Mouse (Mus musculus) limb, embryonic 13.5 days (tissue): ENCODE data around the gene Lpin1. TPM values are rescaled to one million over a fixed set of nuclear protein-coding genes. Genes with fewer than 3 reads are reported as not detected.

ENCODE experiments used
- ATAC-seq: fragments of 200-750 bp; cut with Nextera tagmentation; 2 replicates; pipeline ENCODE4 v1.8.0; 2017; ENCODE audit warnings: low read depth, moderate number of reproducible peaks, moderate TSS enrichment; ENCODE audit not compliant: low FRiP score
- H3K27ac ChIP-seq: fragments of 300-500 bp; sonication (generic); 2 replicates; pipeline ENCODE4 v1.5.1; 2015; ENCODE audit warnings: inconsistent platforms, mild to moderate bottlenecking, moderate library complexity
- H3K27me3 ChIP-seq: fragments of 300-500 bp; sonication (generic); 2 replicates; pipeline ENCODE4 v1.6.1; 2015; ENCODE audit warnings: mild to moderate bottlenecking, inconsistent platforms
- H3K36me3 ChIP-seq: fragments of 300-500 bp; sonication (generic); 2 replicates; pipeline ENCODE4 v1.6.1; 2015; ENCODE audit warnings: inconsistent platforms, mild to moderate bottlenecking, moderate library complexity
- H3K4me1 ChIP-seq: fragments of 300-500 bp; sonication (generic); 2 replicates; pipeline ENCODE4 v1.6.1; 2015; ENCODE audit warnings: inconsistent platforms
- H3K4me2 ChIP-seq: fragments of 300-500 bp; sonication (generic); replicated peaks from 2 replicates; pipeline ENCODE4 v1.6.1; 2015; ENCODE audit warnings: inconsistent platforms, mild to moderate bottlenecking, moderate library complexity
- H3K4me3 ChIP-seq: fragments of 300-500 bp; sonication (generic); 2 replicates; pipeline ENCODE4 v1.5.1; 2015; ENCODE audit warnings: moderate library complexity, mild to moderate bottlenecking, inconsistent platforms
- H3K9ac ChIP-seq: fragments of 300-500 bp; sonication (generic); 2 replicates; pipeline ENCODE4 v1.6.1; 2015; ENCODE audit warnings: mild to moderate bottlenecking, inconsistent platforms
- H3K9me3 ChIP-seq: fragments of 300-500 bp; sonication (generic); 2 replicates; pipeline ENCODE4 v1.6.1; 2016; ENCODE audit warnings: inconsistent platforms
- WGBS: fragments of 180-500 bp; shearing (Covaris S2); methylation state at CpG from one replicate; pipeline ENCODE4 v1.1.7; 2015; 5-methylcytosine and 5-hydroxymethylcytosine counted together
- polyA plus RNA-seq: library from polyadenylated mRNA; unstranded; fragments of >200 nt; fragmentation: Nextera tagmentation; extraction: Ambion mirVana; gene quantifications from 2 replicates; pipeline ENCODE4 v1.2.1, GENCODE M21; 2015

The Lpin1 gene
- polyA plus RNA-seq, 1 experiment from 2014 or later, result 6.4 TPM

- peak; percentile 70 for ATAC-seq
- Histone ChIP-seq H3K4me3 (no peak overlapping the region), H3K4me1 (peaks cover 20% of the 10 kb centered on the region), H3K36me3 (peaks cover 7% of the 10 kb centered on the region; the same call in 1 of the 2 replicates), H3K27ac (peak overlapping the region; percentile 52; the same call in 1 of the 2 replicates), H3K27me3 (no peaks in the 10 kb centered on the region), H3K4me2 (peak overlapping the region; percentile 7), H3K9ac (peak overlapping the region; percentile 25; the same call in 1 of the 2 replicates), H3K9me3 (no peaks in the 10 kb centered on the region)
- WGBS, result 39% methylated on average over 7 of the region's 7 CpGs
Measured at GRCm38 (mm10) chr12:16532860-16533230, 77.9 kb downstream of the Lpin1 start.

GRCm38 (mm10) chr12:16531956-16532859 is 78.6 kb downstream of the Lpin1 start:
- Histone ChIP-seq H3K4me3 (no peak overlapping the region), H3K27me3 (no peaks in the 10 kb centered on the region), H3K36me3 (0 out of 2 replicates have a peak, but pooled peaks cover 4% of the 10 kb centered on the region), H3K9me3 (no peaks in the 10 kb centered on the region), H3K27ac (peak overlapping the region; percentile 52; the same call in 1 of the 2 replicates), H3K9ac (no peak overlapping the region; the same call in 1 of the 2 replicates), H3K4me2 (peak overlapping the region; percentile 7), H3K4me1 (peaks cover 20% of the 10 kb centered on the region)
- ATAC-seq, result no peak
- 67% methylated on average over 15 of the region's 15 CpGs for WGBS

GRCm38 (mm10) chr12:16528650-16529049 is 82.1 kb downstream of the Lpin1 start:
- H3K27me3 ChIP-seq, result no peaks in the 10 kb centered on the region
- ATAC-seq, result no peak
- 87% methylated on average over 7 of the region's 7 CpGs for WGBS
- H3K4me2 ChIP-seq, result no peak overlapping the region
- H3K9ac ChIP-seq, result no peak overlapping the region
- H3K9me3 ChIP-seq, result peaks cover 7% of the 10 kb centered on the region; the same call in 1 of the 2 replicates
- no peak overlapping the region for H3K27ac ChIP-seq
- H3K4me1 ChIP-seq, result peaks cover 17% of the 10 kb centered on the region
- no peak overlapping the region for H3K4me3 ChIP-seq
- no peaks in the 10 kb centered on the region for H3K36me3 ChIP-seq

- Histone ChIP-seq H3K9me3 (peaks cover 7% of the 10 kb centered on the region; the same call in 1 of the 2 replicates), H3K4me3 (no peak overlapping the region), H3K9ac (no peak overlapping the region), H3K27ac (no peak overlapping the region), H3K27me3 (no peaks in the 10 kb centered on the region), H3K36me3 (no peaks in the 10 kb centered on the region), H3K4me2 (no peak overlapping the region), H3K4me1 (peaks cover 10% of the 10 kb centered on the region)
- 79% methylated on average over 3 of the region's 3 CpGs for WGBS
- ATAC-seq, result no peak
Measured at GRCm38 (mm10) chr12:16527941-16528340, 82.8 kb downstream of the Lpin1 start.

- Histone ChIP-seq H3K4me2 (no peak overlapping the region), H3K9me3 (peaks cover 7% of the 10 kb centered on the region; the same call in 1 of the 2 replicates), H3K4me3 (no peak overlapping the region), H3K27me3 (no peaks in the 10 kb centered on the region), H3K36me3 (no peaks in the 10 kb centered on the region), H3K9ac (no peak overlapping the region), H3K4me1 (no peaks in the 10 kb centered on the region), H3K27ac (no peak overlapping the region)
- WGBS, result 86% methylated on average over 5 of the region's 5 CpGs
- ATAC-seq, result no peak
Measured at GRCm38 (mm10) chr12:16526862-16527261, 83.9 kb downstream of the Lpin1 start.

- Histone ChIP-seq H3K4me3 (no peak overlapping the region), H3K4me1 (no peaks in the 10 kb centered on the region), H3K4me2 (no peak overlapping the region), H3K27ac (no peak overlapping the region), H3K9ac (no peak overlapping the region), H3K36me3 (no peaks in the 10 kb centered on the region), H3K27me3 (no peaks in the 10 kb centered on the region), H3K9me3 (peaks cover 7% of the 10 kb centered on the region; the same call in 1 of the 2 replicates)
- WGBS, result 93% methylated on average over 2 of the region's 2 CpGs
- ATAC-seq, result no peak
Measured at GRCm38 (mm10) chr12:16526134-16526533, 84.6 kb downstream of the Lpin1 start.

GRCm38 (mm10) chr12:16515183-16515582 is 95.6 kb downstream of the Lpin1 start:
- Histone ChIP-seq H3K27me3 (peaks cover 6% of the 10 kb centered on the region; the same call in 1 of the 2 replicates), H3K4me1 (no peaks in the 10 kb centered on the region), H3K4me3 (no peak overlapping the region), H3K9ac (no peak overlapping the region), H3K27ac (no peak overlapping the region), H3K4me2 (no peak overlapping the region), H3K36me3 (no peaks in the 10 kb centered on the region), H3K9me3 (no peaks in the 10 kb centered on the region)
- no peak for ATAC-seq
- WGBS, result 86% methylated on average over 9 of the region's 9 CpGs

- no peak for ATAC-seq
- WGBS, result 91% methylated on average over 1 of the region's 1 CpGs
- no peak overlapping the region for H3K27ac ChIP-seq
- peaks cover 6% of the 10 kb centered on the region; the same call in 1 of the 2 replicates for H3K27me3 ChIP-seq
- no peak overlapping the region for H3K4me3 ChIP-seq
- H3K9ac ChIP-seq, result no peak overlapping the region
- H3K4me1 ChIP-seq, result peaks cover 9% of the 10 kb centered on the region; the same call in 1 of the 2 replicates
- no peak overlapping the region for H3K4me2 ChIP-seq
- no peaks in the 10 kb centered on the region for H3K36me3 ChIP-seq
- H3K9me3 ChIP-seq, result no peaks in the 10 kb centered on the region
Measured at GRCm38 (mm10) chr12:16512991-16513390, 97.8 kb downstream of the Lpin1 start.

GRCm38 (mm10) chr12:16509122-16509752 is 101.5 kb downstream of the Lpin1 start:
- 20% methylated on average over 13 of the region's 13 CpGs for WGBS
- peaks cover 6% of the 10 kb centered on the region; the same call in 1 of the 2 replicates for H3K27me3 ChIP-seq
- peak; percentile 54; the same call in 1 of the 2 replicates for ATAC-seq
- H3K27ac ChIP-seq, result no peak overlapping the region
- no peaks in the 10 kb centered on the region for H3K9me3 ChIP-seq
- H3K4me3 ChIP-seq, result no peak overlapping the region
- peaks cover 9% of the 10 kb centered on the region; the same call in 1 of the 2 replicates for H3K4me1 ChIP-seq
- H3K36me3 ChIP-seq, result no peaks in the 10 kb centered on the region
- no peak overlapping the region for H3K9ac ChIP-seq
- peak overlapping the region; percentile 51 for H3K4me2 ChIP-seq

GRCm38 (mm10) chr12:16506796-16507790 is 103.7 kb downstream of the Lpin1 start:
- Histone ChIP-seq H3K9me3 (peaks cover 4% of the 10 kb centered on the region; the same call in 1 of the 2 replicates), H3K4me2 (no peak overlapping the region), H3K27me3 (peaks cover 6% of the 10 kb centered on the region; the same call in 1 of the 2 replicates), H3K4me3 (no peak overlapping the region), H3K27ac (no peak overlapping the region), H3K4me1 (peaks cover 9% of the 10 kb centered on the region; the same call in 1 of the 2 replicates), H3K36me3 (no peaks in the 10 kb centered on the region), H3K9ac (no peak overlapping the region)
- WGBS, result 60% methylated on average over 17 of the region's 17 CpGs
- ATAC-seq, result no peak

GRCm38 (mm10) chr12:16504244-16504643 is 106.5 kb downstream of the Lpin1 start:
- Histone ChIP-seq H3K4me2 (no peak overlapping the region), H3K4me1 (peaks cover 5% of the 10 kb centered on the region; the same call in 1 of the 2 replicates), H3K4me3 (no peak overlapping the region), H3K9me3 (peaks cover 4% of the 10 kb centered on the region; the same call in 1 of the 2 replicates), H3K9ac (no peak overlapping the region), H3K27ac (no peak overlapping the region), H3K27me3 (no peaks in the 10 kb centered on the region), H3K36me3 (no peaks in the 10 kb centered on the region)
- ATAC-seq, result no peak
- 92% methylated on average over 3 of the region's 3 CpGs for WGBS
